Mouse (Mus musculus) gastrocnemius, postnatal 25 days (tissue): Measurements from ENCODE around the gene Harbi1. TPM values are rescaled to one million over a fixed set of nuclear protein-coding genes. Genes with fewer than 3 reads are reported as not detected.

Experiments used
- DNase-seq: peaks from one replicate; pipeline ENCODE4 v3.0.0; 2022
- long read RNA-seq, 2 experiments: library from polyadenylated mRNA; stranded (forward); transcript quantifications; one replicate each; pipeline ENCODE4 v2.0.0; 2021
- total RNA-seq, 2 experiments: library from RNA; stranded (reverse); gene quantifications; 1 replicate in 1 of 2; 2 replicates in 1 of 2; pipeline ENCODE4 v1.2.3; 2021

The Harbi1 gene
- total RNA-seq, result 1 to 10 TPM; 3.4 TPM
- long read RNA-seq, experiment 1, partial matches to known transcripts, result 0 of 3 reads
- long read RNA-seq, experiment 1, other reads (novel, unspliced or antisense), result 2 of 3 reads
- long read RNA-seq, experiment 2, partial matches to known transcripts, result 1 of 14 reads
- long read RNA-seq, experiment 2, other reads (novel, unspliced or antisense), result 10 of 14 reads

DNA sequence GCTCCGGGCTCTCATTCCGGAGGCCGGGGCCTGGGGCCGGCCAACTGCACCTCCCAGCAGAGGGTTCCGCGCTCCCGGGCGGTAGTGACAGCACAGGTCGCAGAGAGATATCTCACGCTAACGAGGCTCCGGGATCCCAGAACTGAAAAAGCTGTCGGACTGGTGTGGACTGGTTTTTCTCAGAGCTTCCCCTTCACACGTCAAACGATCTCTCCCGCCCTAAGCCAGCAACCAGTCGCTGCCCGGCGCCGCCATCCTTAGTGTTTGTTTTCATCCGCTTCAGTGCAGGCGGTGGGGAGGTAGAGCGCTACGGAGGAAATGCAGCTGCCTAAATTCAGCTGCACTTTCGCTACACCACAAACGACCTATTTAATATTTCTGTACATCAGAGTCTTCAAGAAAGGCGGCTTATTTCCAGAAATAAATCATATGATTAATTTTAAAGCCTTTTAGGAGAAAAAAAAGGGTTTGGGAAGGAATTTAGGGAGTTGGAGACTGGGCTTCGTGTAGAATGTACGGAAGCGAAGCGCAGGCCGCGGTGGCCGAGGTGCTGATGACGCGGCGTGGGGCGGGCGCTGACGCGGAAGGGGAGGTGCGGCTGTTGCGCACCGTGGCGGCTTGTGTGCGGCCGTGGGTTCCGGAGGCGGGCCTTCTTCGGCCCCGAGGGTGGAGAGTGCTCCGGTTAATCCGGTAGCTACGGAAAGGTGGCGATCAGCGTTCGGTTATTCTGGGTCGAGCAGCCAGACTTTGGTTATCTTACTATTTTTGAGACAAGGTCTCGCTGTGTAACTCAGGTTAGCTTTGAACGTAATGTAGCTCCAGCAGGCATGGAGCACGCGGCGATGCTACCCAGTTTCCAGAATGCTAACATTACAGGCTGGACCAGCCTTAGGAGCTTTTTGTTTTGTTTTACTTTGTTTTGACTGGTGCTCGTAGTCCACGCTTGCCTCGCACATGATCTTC lies at the start of gene Harbi1, which contains the start of gene Atg13:
Gene Harbi1, plus strand, starts transcription at position 581 of the 963 bp plus-strand sequence.
Gene Atg13, minus strand, starts transcription at position 305 of the 963 bp plus-strand sequence.
- DNase-seq, result peak; percentile 92

DNA sequence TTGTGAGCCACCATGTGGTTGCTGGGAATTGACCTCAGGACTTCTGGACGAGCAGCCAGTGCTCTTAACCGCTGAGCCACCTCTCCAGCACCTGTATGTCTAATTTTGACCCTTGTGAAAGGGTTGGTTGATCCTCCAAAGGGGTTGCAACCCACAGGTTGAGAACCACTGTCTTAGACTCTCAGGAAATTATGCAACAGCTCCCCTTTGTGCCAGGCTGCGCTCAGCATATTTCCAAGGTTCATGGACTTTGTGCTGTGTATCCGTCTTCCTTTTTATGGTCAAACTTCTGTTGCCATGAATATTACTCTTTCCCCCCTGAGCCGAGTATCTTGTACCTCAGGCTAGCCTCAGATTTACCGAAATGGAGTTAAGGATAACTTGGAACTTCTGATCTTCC lies 49.7 kb upstream of the Harbi1 start:
- no peak for DNase-seq

DNA sequence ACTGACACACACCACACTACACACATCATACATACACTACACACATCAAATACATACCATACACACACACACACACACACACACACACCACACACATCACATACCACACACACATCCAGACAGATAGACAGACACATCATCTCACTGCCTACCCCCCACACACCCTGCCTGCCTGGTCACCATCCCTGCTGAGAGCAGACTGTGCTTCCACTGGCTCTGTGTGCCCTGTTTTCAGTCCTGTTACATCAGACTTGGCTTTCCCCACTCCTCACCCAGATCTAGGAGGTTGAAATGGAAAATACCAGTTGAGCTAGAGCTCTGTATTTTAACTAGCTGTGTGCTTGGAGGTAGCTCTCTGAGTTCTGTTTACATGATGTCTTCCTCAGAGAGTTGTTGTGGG lies 45.9 kb upstream of the Harbi1 start:
- DNase-seq, result no peak

DNA sequence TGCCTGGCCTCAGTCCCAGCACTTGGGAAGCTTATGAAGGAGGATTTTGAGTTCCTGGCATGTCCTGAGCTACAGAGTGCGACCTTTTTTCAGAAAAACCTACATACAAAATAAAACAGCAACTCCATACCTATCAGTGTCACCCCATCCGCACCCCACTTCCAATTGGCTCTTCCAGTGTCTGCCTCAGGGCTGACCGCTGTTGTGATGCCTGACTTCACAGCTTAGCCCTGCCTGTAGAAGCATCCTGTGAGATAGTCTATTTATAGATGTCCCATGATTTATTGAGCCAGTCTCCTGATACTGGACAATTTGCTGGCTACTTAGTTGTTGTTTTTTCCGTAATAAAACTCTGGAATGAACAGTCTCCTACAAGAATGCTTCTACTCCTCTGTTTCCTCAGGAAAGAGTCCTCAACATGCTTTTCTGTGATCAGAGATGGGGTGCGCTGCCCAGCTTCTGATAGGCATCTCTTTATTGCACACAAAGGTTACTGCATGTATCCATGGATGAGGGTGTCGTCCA lies 44.2 kb upstream of the Harbi1 start:
- no peak for DNase-seq

DNA sequence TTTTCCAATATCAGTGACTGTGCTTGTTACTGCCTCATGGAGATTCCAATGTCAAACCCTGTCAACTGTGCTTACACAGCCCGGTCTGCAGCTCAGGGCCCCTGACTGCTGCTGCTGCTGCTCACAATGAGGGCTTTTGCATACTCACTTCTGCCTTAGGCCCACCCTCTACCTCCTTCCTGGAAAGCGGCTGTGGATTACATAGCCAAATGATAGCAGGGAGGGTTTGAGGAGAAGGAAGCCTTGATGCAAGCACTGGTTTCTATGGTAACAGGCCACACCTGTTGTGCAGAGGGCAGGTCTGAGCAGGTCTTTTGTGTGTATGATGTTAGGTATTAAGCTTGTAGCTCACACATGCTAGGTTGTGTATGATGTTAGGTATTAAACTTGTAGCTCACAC lies 42.9 kb upstream of the Harbi1 start:
- no peak for DNase-seq

DNA sequence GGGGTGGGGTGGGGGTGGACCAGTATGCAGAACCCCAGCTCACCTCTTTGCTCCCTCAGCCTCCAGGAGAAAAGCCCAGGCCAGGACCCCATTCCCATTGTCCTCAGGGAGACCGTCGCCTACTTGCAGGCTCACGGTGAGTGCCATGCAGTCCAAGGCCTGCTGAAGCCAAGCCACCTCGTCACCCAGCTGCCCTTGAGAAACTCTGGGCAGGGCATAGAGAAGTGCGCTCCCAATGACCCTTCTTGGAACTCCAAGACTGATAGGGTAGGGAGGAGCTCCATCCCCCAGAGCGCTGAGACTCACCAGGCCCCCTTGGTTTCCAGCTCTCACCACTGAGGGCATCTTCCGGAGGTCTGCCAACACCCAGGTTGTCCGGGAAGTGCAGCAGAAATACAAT lies 41.3 kb upstream of the Harbi1 start:
- DNase-seq, result no peak

DNA sequence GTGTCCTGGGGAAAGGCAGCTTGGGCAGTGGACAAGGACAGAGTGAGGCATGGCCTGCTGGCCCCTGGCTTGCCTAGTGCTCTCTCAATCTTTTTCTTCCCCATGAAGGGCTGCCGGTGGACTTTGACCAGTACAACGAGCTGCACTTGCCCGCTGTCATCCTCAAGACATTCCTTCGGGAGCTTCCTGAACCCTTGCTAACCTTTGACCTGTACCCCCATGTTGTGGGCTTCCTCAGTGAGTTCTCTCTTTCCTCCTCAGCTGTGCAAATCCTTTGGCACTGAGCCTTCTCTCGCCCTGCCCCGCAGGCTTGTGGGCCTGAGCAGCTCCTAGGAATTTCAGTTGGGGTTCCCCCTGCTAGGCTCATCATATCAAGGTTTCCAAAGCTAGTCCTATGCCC lies 40.6 kb upstream of the Harbi1 start:
- no peak for DNase-seq

DNA sequence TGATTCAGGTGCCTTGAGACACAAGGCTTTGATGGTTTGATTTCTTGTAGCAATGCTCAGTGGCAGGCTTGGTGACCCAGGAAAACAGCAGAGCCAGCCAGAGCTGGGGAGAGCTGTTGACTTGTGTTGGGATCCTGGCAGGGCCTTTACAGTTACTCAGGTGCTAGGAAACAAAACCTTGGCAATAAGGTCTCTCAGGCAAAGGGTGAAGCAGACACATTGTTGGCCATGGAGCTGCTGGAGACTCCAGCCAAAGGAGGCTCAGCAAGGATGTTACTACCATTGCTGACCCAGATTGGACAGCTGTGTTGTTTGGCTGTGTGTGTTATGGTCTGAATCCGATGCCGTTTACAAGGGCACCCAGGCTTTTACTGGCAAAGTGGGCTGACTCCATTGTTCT lies 37.1 kb upstream of the Harbi1 start:
- no peak for DNase-seq

DNA sequence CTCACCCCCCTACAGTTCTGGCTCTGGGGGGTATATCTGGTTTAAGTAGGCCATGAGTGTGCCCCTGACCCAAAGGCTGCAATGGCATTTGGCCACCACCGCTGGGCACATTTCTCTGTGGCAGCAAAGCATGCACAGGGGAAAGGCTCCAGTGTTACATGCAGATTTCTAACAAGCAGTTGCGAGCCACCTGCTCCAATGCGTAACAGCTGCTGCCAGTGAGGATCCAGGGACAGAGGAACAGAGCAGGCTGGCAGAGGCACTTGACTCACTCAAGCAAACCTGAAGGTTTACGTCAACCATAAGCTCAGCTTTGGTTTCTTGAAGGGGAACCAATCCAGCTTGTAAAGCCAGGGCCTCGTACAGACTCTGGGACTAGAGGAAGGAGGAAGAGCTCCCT lies 35.8 kb upstream of the Harbi1 start:
- no peak for DNase-seq

DNA sequence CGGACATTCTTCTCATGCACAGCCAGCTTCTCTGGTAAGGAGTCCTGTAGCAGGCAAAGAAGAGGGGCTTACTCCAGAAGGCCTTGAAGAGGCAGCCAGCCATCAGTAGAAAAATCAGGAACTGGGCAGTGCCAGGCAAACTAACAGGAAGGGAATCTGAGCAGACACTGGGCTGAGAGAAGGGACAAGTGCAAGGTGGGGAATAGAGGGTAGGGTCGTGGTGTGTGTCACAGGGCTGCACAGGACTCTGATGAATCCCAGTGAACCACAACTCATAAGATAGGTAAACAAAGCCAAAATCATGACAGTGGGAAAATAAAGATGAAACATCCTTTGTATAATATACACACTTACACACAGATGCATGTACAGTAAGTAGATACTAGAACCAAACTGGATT lies 34.2 kb upstream of the Harbi1 start:
- no peak for DNase-seq

DNA sequence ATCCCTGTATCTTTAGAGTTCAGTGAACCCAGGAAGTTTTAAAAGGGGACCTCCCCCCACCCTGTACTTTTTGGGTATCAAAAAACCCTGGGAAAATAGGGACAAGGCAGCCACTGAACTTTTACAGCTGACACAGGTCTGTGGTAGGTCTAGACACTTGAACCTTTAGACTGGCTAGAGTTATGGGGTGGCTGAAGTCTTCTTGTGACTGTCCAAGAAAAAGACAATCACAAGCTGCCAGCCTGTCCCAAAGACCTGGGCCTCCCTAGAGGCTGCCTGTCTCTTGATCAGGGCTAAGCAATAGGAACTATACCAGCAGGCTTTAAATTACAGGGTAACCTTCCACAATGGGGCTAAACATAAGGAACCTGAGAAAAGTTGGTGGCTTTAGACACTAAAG lies 33.7 kb upstream of the Harbi1 start:
- no peak for DNase-seq

DNA sequence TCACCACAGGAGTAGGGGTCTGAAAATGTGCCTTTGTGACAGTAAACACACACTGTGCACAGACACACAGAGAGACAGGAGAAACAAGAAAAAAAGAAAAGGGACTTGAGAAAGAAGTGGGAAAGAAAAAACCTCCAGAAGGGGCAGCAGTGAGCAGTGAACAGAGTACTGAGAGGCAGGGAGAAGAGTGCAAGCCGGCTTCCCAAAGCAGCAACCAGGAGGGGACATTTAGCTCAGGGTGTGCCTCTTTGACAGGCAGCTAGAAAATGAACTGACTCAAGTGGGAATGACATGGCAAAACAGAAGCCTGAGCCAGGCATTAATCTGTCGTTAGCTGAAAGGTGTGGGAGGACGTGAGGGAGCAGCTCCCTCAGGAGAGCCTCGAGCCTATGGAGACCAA lies 27.8 kb upstream of the Harbi1 start:
- DNase-seq, result no peak

DNA sequence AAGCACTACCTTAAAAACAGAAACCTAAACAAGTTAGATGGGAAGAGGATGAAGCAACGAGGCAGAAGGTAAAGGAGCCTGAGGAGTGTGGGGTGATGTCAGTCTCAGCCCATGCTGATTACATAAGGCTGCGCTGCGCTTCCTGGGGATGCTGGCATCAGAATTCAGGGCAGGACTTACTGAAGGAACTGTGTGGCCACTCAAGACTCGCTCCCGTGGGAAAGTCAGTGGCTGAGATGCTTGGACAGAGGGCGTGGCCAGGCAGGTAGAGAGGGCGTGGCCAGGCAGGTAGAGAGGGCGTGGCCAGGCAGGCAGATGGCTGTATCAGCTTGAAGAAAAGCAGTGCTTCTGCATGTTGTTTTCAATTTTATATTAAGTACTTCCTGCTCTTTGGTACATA lies 26.7 kb upstream of the Harbi1 start:
- DNase-seq, result no peak

DNA sequence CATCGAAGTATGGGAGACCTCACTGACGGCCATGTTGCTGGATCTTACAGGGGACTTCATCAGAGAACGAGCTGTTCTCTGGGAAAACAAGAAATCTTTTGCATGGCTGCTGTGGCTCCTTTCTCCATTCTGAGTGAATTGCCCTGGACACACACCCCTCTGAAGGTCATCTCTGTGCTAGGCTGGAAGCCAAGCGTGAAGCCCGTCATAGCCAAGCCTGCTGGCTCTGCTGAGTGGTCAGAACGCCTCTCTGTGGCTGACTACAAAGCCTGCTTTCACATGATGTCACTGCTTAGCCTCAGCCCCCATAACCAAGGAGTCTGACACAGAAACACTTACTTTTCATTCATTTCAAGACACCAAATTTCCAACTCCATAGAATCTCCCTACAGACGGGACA lies 21.2 kb upstream of the Harbi1 start:
- DNase-seq, result no peak

DNA sequence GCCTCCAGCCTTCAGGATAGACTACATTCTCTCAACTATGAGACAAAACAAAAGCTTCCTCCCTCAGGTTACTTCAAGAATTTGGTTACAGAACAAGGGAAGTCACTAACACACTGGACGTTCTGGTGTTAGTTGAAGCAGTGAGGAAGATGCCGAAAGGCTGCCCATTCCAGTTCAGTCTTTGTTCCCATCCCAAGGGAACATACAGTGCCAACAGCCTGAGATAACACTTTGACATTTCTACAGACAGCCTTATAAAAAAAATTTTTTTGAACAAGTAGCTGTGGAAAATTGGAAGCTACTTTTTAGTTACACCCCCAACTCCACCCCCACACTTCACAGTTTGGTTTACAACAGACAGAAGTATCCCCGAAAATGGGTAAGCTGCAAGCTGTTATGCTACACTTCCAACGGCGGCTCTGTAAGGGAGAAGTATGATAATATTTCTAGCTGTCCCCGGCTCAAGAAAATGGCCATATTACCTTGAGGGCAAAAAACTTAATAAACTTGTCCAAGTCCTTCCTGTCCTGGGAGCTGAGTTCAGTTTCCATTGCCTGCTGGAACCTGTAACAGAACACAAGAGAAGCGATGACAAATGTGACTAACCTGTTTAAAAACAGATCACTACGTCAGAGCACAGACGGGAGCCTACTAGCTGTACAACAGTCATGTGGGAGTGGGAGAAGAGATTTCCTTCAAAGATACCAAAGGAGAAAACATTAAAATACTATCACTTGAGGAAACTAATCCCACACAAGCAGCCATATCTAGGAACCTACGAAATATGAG lies 15.0 kb upstream of the Harbi1 start:
- no peak for DNase-seq

DNA sequence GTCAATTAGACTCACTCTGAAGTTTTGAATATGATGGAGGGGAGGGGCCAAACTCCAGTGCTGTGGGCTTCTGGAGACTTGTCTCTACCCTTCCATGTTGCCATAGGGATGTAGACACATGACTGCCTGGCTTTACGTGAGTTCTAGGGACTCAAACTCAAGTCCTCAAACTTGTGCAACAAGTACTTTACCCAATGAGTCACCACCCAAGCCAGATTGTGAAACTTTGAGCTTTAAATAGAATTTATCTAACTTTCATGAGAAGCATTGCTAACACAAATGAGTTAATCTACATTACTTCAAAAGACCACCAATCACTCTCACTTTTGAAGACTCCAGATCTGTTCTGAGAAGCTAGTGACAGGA lies 14.4 kb upstream of the Harbi1 start:
- no peak for DNase-seq

DNA sequence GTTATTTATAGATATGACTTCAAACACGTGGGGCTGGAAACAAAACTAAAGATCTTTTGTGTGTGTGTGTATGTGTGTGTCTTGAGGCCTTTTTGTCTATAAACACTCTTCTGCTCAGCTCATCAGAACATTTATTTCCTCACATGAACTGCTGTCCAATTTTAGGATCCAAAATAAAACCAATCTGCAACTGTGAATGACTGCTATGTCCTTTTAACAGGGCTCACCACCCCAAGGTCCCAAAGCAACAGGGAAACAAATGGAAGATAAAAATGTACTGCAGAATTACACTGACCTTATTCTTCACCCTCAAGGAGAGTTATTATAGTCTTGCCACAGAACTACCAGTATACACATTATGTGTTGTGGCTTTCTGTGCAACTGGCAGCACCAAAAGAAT lies 11.4 kb upstream of the Harbi1 start:
- DNase-seq, result no peak

DNA sequence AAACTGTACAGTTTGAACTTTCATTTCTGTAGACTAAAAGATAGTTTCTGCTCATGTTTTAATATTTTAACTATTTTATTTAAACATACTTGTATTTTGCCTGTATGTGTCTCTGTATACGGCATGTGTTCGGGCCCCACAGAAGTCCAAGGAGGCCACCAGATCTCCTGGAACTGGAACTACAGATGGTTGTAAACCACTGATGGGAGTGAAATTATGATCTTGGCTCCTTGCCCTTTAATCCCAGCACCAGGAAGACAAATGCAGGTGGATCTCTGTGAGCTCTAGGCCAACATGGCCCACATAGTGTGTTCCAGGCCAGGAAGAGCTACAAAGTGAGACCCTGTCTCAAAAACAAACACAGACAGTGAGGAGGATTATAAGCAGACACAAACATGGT lies 9.3 kb upstream of the Harbi1 start:
- DNase-seq, result no peak

DNA sequence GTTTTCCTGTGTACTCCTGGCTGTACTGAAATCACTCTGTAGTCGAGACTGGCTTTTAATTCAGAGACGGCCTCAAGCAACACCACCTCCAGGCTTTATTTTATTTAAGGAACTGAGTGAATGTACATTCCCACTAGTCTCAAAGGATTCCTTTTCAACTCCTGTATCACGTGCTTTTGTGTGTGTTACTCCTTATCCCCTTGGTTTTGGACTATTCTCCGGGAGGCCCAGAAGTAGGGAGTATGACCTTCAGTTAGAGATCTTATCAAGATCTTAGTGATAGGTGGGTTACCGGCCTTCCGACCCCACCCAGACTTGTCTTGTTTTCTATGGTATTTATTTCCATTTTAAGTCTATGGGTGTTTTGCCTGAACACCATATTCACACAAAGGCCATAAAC lies 4.9 kb upstream of the Harbi1 start:
- no peak for DNase-seq

DNA sequence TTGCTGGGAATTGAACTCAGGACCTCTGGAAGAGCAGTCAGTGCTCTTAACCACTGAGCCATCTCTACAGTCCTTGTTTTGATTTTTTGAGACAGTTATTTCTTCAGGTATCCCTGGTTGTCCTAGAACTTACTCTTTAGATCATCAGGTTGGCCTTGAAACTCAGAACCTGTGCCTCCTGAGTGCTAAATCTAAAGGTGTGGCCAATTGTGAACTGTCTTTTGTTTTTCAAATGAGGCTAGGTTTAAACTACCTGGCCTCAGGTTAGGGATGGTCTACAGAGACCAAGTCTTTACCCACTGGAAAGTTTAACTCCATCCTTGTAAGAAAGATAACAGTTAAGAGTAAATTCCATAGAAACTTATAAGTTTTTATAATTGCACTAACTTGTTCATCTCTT lies 4.2 kb upstream of the Harbi1 start:
- DNase-seq, result no peak

DNA sequence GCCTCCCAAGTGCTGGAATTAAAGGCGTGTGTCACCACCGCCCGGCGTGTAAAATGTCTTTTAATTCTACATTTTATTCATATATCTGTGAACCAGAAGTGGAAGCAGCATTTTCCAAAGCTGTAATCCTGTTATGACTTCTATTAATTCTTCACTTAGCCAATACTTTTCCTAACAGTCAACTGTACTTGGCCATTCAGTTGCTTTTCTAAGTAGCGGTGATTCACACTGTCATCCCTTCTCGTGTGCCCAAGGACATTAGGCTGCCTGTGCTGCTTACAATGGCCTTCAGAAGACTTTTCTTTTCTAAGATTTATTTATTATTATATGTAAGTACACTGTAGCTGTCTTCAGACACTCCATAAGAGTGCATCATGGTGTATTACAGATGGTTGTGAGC lies 2.3 kb upstream of the Harbi1 start:
- DNase-seq, result no peak

DNA sequence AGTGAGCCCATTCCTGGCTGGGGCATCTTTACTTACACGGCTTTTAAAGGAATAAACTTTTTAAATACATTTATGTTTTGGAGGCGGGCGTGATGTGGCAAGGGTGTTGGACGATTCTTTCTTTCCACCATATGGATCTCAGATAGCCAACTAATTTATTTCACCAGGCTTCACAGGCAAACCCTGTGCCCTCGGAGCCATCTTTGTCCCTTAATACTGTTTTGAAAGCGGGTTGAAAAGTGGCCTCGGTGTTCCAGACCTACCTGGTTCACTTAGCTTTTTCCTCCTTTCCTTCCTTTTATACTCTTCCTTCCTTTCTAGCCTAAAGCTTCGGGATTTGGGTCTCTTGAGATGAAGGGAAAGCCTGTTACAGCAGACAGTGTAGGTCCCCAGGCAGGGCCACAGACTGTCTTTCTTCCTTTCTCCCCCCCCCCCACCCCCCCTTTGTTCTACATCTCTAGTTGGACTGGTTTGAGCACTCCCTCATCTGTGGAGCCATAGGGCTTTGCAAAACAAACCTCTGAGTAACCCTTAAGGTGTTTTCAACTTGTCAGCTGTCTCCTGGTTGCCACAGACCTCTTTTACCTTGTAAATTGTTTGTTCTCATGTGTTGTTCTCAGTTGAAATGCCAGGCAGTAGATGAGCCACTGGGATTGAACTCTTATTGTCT lies 739 bp downstream of the Harbi1 start:
- DNase-seq, result no peak
